22 mouse cellular contexts compared by ENCODE assay signal in the genomic region with DNA sequence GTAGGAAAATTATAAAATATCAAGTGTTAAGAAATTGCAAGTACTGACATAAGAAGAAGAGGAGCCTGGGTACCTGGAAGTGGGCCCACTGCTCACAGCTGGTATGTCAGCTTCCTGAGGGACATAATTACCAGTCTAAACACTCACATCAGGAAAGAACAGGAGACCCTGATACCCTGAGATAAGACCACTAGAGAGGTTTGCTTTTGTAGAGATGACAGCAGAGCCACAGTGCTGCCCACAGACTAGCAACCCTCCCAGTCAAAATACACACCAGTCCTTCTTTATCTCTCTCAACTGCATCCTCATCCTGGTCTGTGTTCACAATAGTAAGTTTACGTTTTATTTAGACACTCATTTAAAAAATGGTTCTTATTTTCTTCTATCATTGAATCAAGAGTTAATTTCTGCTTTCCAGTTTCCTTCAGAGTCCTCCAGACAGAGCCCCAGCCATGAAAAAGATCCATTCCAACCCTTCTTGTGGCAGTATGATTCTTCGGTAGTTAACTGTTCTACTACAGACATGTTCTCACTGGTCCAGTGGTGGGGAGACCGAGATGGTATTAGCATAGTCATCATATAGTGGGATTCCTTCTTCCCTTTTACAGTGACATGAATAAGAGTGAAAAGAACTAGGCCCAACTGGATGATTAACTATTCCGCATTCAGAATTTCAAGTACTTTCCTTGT.
DNase-seq lines count a peak whose midpoint lies in the region; ATAC-seq and TF ChIP-seq lines count a peak whose summit lies in the region.
"Had no signal": no experiment of that assay in that cellular context is flagged by ENCODE, and none has a peak within 500 bp of the region (broad histone marks: within the 10 kb centered on the region; RNA-seq: fewer than 3 reads in every experiment).

No protein-coding gene starts in this region.

- TF ChIP-seq POLR2A in brain, embryonic 14.5 days (IDR thresholded peaks at IDR 0.05; ENCODE audit: borderline replicate concordance, extremely low read depth, insufficient read depth, insufficient read length, poor library complexity, severe bottlenecking): no peak

- peak; percentile 72 for ATAC-seq in forebrain, embryonic 15.5 days (replicated peaks)
- ATAC-seq in liver, embryonic 15.5 days (ENCODE audit: insufficient read depth): peak; percentile 54; the same call in 1 of the 2 replicates
- no peak for ATAC-seq in erythroblast, adult 5-6 weeks (replicated peaks; ENCODE audit: low FRiP score, poor library complexity, severe bottlenecking)
- ATAC-seq: intestine, embryonic 16.5 days had no signal

- no peaks in the 10 kb centered on the region for H3K36me3 ChIP-seq in forebrain, embryonic 15.5 days
- no peaks in the 10 kb centered on the region for H3K36me3 ChIP-seq in forebrain, embryonic 10.5 days (replicated peaks)
- no peaks in the 10 kb centered on the region for H3K36me3 ChIP-seq in liver, embryonic 15.5 days (replicated peaks)
- H3K36me3 ChIP-seq: hindbrain, embryonic 13.5 days; neural tube, embryonic 13.5 days had no signal

- TF ChIP-seq CTCF in brain, embryonic 14.5 days (IDR thresholded peaks at IDR 0.05; ENCODE audit: borderline replicate concordance, extremely low read depth, insufficient read depth, insufficient read length): no peak

- H3K4me3 ChIP-seq in forebrain, embryonic 15.5 days: no peak overlapping the region
- no peak overlapping the region for H3K4me3 ChIP-seq in forebrain, embryonic 10.5 days
- no peak overlapping the region for H3K4me3 ChIP-seq in liver, embryonic 15.5 days (replicated peaks)
- H3K4me3 ChIP-seq: hindbrain, embryonic 13.5 days; left cerebral cortex, adult 2 months; neural tube, embryonic 13.5 days had no signal

- H3K27me3 ChIP-seq in forebrain, embryonic 15.5 days: no peaks in the 10 kb centered on the region
- no peaks in the 10 kb centered on the region for H3K27me3 ChIP-seq in forebrain, embryonic 10.5 days (ENCODE audit: poor library complexity, severe bottlenecking)
- H3K27me3 ChIP-seq in liver, embryonic 15.5 days: no peaks in the 10 kb centered on the region
- H3K27me3 ChIP-seq: hindbrain, embryonic 13.5 days; neural tube, embryonic 13.5 days had no signal

- 0 out of 2 replicates have a peak overlapping the region, but pooled peaks have one; percentile 16 for H3K27ac ChIP-seq in forebrain, embryonic 15.5 days (replicated peaks)
- H3K27ac ChIP-seq in forebrain, embryonic 10.5 days: no peak overlapping the region
- H3K27ac ChIP-seq in liver, embryonic 15.5 days (replicated peaks): no peak overlapping the region
- H3K27ac ChIP-seq: hindbrain, embryonic 13.5 days; left cerebral cortex, adult 2 months; neural tube, embryonic 13.5 days had no signal

- H3K4me2 ChIP-seq in forebrain, embryonic 15.5 days (replicated peaks): no peak overlapping the region
- no peak overlapping the region for H3K4me2 ChIP-seq in liver, embryonic 15.5 days
- H3K4me2 ChIP-seq: heart, embryonic 11.5 days; hindbrain, embryonic 13.5 days; lung, embryonic 14.5 days; neural tube, embryonic 13.5 days had no signal

- DNase-seq in forebrain, embryonic 10.5 days (ENCODE audit: extremely low spot score, low spot score): no peak
- DNase-seq in brain, embryonic 14.5 days (ENCODE audit: low read depth): peak; percentile 21
- DNase-seq in liver: peak; percentile 5
- DNase-seq in heart, postnatal 25 days (ENCODE audit: low spot score): no peak
- DNase-seq: adrenal gland, postnatal 14 days; cerebellum, adult 18-20 months; gastrocnemius, postnatal 25 days; heart, adult 18-20 months; heart, postnatal 4 days; kidney, adult 9 months; kidney, postnatal 25 days; lung, embryonic 14.5 days; lung, postnatal 14 days; right cerebral cortex, postnatal 14 days had no signal

- intact Hi-C loops in heart, postnatal 25 days (cut with DNase I): no loop called here

- H3K9ac ChIP-seq in forebrain, embryonic 15.5 days (replicated peaks): no peak overlapping the region
- H3K9ac ChIP-seq in liver, embryonic 15.5 days: no peak overlapping the region
- H3K9ac ChIP-seq: hindbrain, embryonic 13.5 days; lung, embryonic 14.5 days; neural tube, embryonic 13.5 days had no signal

- H3K9me3 ChIP-seq in forebrain, embryonic 15.5 days: no peaks in the 10 kb centered on the region
- H3K9me3 ChIP-seq in forebrain, embryonic 10.5 days: no peaks in the 10 kb centered on the region
- H3K9me3 ChIP-seq in liver, embryonic 15.5 days (replicated peaks): no peaks in the 10 kb centered on the region
- H3K9me3 ChIP-seq: hindbrain, embryonic 13.5 days; neural tube, embryonic 13.5 days had no signal

- H3K4me1 ChIP-seq in forebrain, embryonic 15.5 days: peaks cover 16% of the 10 kb centered on the region
- peaks cover 6% of the 10 kb centered on the region; the same call in 1 of the 2 replicates for H3K4me1 ChIP-seq in forebrain, embryonic 10.5 days
- H3K4me1 ChIP-seq in liver, embryonic 15.5 days (replicated peaks): no peaks in the 10 kb centered on the region
- H3K4me1 ChIP-seq: neural tube, embryonic 13.5 days had no signal

- 52% methylated on average over 4 of the region's 4 CpGs for WGBS in forebrain, embryonic 15.5 days
- WGBS in forebrain, embryonic 10.5 days: 90% methylated on average over 4 of the region's 4 CpGs
- WGBS in liver, embryonic 15.5 days (ENCODE audit: insufficient replicate concordance): 20% methylated on average over 4 of the region's 4 CpGs

Comparison
In these comparisons a context has a peak if more than half of its experiments do, and no peak if none do; other contexts are left out.
1. DNase-seq: peak in brain, embryonic 14.5 days (single experiment) and liver (single experiment); none in forebrain, embryonic 10.5 days (single experiment) and heart, postnatal 25 days (single experiment).